Comparison of ENCODE assay signal across 27 mouse cellular contexts in the genomic region with DNA sequence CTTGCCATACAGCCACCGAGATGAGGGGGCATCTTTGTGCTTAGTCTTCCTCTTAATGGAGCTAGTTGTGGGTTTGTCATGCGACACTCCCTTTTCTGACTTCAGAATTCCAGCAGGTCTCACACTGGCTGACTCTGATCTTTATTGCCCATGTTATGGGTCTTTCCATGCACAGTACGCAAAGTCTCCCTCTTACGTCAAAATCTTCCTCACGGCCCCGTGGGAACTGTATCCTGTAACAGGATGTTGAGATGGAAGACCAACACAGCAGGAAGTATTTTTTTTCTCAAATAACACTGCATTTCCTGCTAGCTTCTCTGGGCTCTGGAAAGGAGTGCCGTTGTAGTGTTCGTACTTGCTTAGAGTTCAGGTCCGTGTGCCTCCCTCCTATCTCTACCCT. TPM values are rescaled to one million over a fixed set of nuclear protein-coding genes. Genes with fewer than 3 reads are reported as not detected.
"Had no signal": no experiment of that assay in that cellular context is flagged by ENCODE, and none has a peak within 500 bp of the region (broad histone marks: within the 10 kb centered on the region; RNA-seq: fewer than 3 reads in every experiment).

No protein-coding gene starts in this region.

- H3K4me1 ChIP-seq: hindbrain, embryonic 12.5 days; intestine, embryonic 15.5 days; kidney, embryonic 15.5 days; liver, embryonic 13.5 days; liver, embryonic 15.5 days had no signal

- H3K36me3 ChIP-seq: hindbrain, embryonic 12.5 days; intestine, embryonic 15.5 days; kidney, embryonic 15.5 days; limb, embryonic 10.5 days; limb, embryonic 12.5 days; liver, embryonic 13.5 days; liver, embryonic 15.5 days had no signal

- H3K9ac ChIP-seq: hindbrain, embryonic 12.5 days; hindbrain, embryonic 14.5 days; intestine, embryonic 15.5 days; kidney, embryonic 15.5 days; limb, embryonic 12.5 days; liver, embryonic 13.5 days; liver, embryonic 15.5 days had no signal

- H3K9me3 ChIP-seq: hindbrain, embryonic 10.5 days; hindbrain, embryonic 12.5 days; intestine, embryonic 15.5 days; kidney, embryonic 15.5 days; limb, embryonic 10.5 days; limb, embryonic 12.5 days; liver, embryonic 15.5 days had no signal

- H3K4me2 ChIP-seq: hindbrain, embryonic 12.5 days; hindbrain, embryonic 14.5 days; intestine, embryonic 15.5 days; kidney, embryonic 15.5 days; limb, embryonic 12.5 days; liver, embryonic 11.5 days; liver, embryonic 13.5 days; liver, embryonic 15.5 days had no signal

- H3K27me3 ChIP-seq: hindbrain, embryonic 12.5 days; intestine, embryonic 15.5 days; kidney, embryonic 15.5 days; limb, embryonic 12.5 days; liver, embryonic 13.5 days; liver, embryonic 15.5 days had no signal

- ATAC-seq: forebrain, embryonic 16.5 days; hindbrain, embryonic 16.5 days; inflammation-experienced regulatory T-cells, adult 6 months; intestine, embryonic 15.5 days; intestine, postnatal 0 days had no signal

- H3K27ac ChIP-seq: gastrocnemius, adult 2 months; hindbrain, embryonic 10.5 days; hindbrain, embryonic 12.5 days; hindbrain, embryonic 14.5 days; intestine, embryonic 15.5 days; kidney, embryonic 15.5 days; layer of hippocampus, adult 2 months; left cerebral cortex, adult 2 months; limb, embryonic 10.5 days; limb, embryonic 12.5 days; liver, embryonic 13.5 days; liver, embryonic 15.5 days had no signal

- DNase-seq: gastrocnemius, adult 2 months; gastrocnemius, postnatal 10 days; gastrocnemius, postnatal 25 days; heart, postnatal 10 days; heart, postnatal 36 days; kidney, adult 18-20 months; kidney, adult 9 months; kidney, postnatal 25 days; kidney, postnatal 4 days; liver; liver, embryonic 13.5 days had no signal

- H3K4me3 ChIP-seq: gastrocnemius, adult 2 months; hindbrain, embryonic 10.5 days; hindbrain, embryonic 12.5 days; intestine, embryonic 15.5 days; kidney, embryonic 15.5 days; layer of hippocampus, adult 2 months; left cerebral cortex, adult 2 months; limb, embryonic 10.5 days; limb, embryonic 12.5 days; liver, embryonic 13.5 days; liver, embryonic 15.5 days had no signal

RNA-seq across cellular contexts. Expression of gene Grip1, which starts 21.5 kb away (rescaled TPM):
- total RNA-seq: gastrocnemius, adult 2 months; granulocyte monocyte progenitor cell, adult 5-6 weeks had no signal
